Mouse (Mus musculus) adrenal gland (tissue): ENCODE results near the gene Mettl6.
"Not testable (repeated sequence)": the region's sequence is repeated elsewhere in the genome, so short reads cannot be mapped to it uniquely, and the experiment has no call there.

Source experiments
- intact Hi-C: fragments of 180-260 bp; cut with DNase I; formaldehyde crosslinking; loops from one replicate; pipeline ENCODE4 v1.15.1; 2025

Mettl6 gene

DNA sequence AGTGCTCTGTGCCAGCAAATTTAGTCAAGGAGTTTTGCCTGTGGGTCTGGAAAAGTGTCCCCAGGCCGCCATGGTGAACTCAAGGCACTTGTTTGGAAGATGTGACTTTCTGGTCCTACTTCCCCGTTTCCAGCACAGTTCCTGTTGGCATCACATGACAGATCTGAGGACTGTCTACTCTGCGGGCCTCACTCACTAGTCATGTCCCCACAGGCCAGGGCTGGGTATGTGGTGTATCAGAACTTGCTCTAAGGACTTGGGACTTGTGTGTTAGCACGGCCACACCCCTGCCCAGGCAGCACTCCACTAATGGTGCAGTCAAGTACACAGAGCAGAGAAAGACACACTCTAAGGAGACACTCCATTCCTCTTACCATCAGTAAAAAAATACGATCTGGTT lies 12.4 kb downstream of the Mettl6 start:
- intact Hi-C loops, result no loop called here

DNA sequence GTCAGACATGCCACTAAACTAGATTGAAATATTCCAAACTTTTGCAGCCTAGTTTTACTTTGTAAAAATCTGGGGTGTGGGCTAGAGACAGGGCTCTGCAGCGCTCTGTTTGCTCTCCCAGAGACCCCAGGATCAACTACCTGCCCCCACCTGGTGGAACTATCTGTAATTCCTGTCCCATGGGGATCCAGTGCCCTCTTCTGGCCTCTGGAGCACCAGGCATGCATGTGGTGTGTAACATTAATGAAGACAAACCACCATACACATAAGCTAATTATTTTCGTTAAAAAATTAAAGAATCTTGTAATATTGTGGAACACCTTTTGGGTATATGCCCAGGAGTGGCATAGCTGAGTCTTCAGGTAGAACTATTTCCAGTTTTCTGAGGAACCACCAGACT lies 21.5 kb downstream of the Mettl6 start:
- intact Hi-C loops, result loop anchor here (1.0 to 2.0 kb wide), 2 partner anchors 110 to 200 kb away; no protein-coding TSS in a partner anchor

DNA sequence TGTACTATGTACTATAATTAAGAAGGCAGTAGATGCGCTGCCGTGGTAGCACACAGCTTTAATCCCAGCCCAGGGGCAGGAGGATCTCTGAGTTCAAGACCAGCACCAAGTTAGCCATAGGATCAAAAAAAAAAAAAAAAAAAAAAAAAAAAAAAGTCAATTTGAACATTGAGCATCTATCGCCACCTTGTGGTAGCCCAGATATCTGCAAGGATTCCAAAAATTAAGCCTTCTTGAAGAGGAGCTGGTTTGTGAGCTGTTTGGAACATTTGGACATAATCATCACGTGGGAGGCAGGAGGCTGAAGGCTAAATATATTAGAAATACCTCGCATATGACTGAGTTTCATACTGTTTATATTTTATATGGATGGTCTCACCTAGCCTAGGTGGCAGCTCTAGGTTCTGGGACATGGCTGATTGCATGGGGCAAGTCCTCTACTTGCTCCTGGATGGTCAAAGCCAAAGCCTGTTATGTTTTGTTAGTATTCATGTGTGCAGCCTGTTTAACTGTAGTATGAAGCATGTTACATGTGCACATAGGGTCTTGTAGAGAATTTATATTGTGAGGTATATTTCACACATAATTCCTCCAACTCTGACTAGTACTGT lies 22.3 kb downstream of the Mettl6 start:
- intact Hi-C loops, result loop anchor here (1.0 to 2.0 kb wide), 2 partner anchors 109 to 200 kb away; no protein-coding TSS in a partner anchor

DNA sequence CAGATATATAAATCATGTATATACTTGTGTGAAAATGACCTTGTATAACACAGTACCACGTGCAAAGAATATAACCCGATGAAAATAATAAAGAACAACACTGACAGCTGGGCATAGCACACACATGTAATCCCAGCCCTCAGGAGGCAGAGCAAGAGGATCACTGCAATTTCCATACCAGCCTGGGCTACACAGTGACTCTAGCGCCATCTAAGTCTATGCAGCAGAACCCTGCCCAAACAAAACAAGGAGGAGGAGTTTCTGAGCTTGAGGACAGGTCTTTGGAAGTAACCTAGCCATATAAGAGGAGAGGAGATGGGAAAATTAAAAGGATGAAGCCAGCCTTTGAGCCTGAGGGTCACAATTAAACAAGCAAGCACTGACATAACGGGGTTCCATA lies 25.1 kb downstream of the Mettl6 start:
- intact Hi-C loops, result no loop called here

DNA sequence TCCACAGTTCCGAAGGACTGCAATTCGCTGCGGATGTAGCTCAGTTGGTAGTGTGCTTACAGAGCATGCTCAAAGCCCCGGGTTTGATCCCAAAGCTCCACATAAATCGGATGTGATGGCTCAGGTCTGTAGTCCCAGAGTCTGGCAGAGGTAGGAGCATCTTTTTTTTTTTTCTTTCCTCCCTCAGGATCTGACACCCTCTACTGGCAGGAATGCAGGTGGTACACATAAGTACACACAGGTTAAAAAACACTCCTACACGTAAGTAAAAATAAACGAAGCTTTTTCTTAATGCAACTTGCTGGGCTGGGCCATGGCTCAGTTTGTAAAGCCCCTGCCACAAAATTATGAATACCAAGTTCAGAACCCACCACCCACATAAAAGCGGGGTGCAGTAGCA lies 30.7 kb downstream of the Mettl6 start:
- intact Hi-C loops, result no loop called here

DNA sequence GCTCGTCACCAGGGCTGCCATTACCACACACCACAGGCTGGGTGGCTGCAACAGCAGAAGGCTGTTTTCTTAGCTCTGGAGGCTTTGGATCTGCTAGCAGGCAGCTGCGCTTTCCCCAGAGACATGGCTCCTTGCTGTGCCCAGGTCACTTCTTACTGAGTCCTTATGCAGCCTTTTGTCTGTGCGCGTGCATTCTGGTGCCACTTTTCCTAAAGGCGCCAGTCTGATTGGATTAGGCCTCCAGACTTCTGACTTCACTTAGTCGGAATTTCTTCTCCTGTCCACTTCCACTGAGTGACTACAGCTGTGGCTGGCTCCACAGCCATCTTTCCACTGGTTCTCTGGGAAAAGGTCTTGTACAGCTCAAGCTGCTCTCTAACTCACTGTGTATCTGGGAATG lies 32.0 kb downstream of the Mettl6 start:
- intact Hi-C loops, result no loop called here

DNA sequence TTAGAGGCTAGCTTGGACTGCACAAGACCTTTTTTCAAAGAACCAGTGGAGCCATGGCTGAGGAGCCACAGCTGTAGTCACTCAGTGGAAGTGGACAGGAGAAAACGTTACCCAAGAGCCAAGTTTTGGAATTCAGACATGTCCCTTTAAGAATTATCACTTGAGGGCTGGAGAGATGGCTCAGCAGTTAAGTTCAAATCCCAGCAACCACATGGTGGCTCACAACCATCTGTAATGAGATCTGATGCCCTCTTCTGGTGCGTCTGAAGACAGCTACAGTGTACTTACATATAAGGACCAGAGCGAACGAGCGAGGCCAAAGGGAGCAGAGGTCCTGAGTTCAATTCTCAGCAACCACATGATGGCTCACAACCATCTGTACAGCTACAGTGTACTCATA lies 32.6 kb downstream of the Mettl6 start:
- intact Hi-C loops, result not testable (repeated sequence)

DNA sequence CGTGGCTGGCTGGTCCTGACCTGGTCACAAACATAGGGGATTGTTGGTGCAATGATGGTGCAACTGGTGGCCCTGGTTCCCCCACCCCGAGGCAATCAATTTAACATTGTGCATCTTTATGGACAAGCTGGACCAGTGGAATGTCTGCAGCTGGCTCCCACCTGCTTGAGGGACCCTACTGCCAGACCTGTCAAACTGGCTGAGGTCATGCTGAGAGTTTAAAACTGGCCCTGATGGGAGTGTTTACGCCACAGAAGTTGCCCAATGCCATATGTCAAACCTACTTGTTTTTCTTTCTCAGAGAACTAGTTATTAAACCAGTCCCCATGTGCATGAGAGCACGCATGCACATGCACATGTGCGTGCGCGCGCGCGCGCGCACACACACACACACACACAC lies 36.8 kb downstream of the Mettl6 start:
- intact Hi-C loops, result no loop called here

DNA sequence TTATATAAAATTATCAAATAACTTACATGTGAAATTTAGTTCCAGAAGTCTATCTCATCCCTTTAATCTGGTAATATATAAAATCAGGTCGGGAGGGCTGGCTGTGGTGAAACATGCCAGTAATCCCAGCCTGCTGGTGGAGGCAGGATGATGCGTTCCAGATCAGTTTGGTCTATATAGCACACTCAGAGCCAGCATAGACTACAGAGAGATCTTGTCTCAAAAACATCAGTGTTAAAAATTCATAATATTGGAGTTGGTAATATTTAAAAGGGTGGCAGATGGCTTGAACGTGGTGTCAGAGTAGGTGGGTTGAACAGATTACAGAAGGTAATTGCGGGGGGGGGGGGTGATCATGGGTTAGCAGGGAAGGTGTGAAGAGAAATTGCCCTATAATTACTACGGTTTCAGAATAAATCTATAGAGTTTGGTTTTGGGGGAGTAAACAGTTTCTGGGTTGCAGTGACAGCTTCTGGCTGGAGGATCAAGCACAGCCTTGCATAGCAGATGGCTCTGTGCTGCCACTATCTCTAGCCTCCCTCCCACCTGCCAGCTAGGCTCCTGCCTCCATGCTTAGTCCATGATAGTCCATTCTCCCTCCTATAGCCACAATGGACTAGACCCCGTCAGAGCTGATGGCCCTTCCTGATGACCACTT lies 38.6 kb downstream of the Mettl6 start:
- intact Hi-C loops, result no loop called here

DNA sequence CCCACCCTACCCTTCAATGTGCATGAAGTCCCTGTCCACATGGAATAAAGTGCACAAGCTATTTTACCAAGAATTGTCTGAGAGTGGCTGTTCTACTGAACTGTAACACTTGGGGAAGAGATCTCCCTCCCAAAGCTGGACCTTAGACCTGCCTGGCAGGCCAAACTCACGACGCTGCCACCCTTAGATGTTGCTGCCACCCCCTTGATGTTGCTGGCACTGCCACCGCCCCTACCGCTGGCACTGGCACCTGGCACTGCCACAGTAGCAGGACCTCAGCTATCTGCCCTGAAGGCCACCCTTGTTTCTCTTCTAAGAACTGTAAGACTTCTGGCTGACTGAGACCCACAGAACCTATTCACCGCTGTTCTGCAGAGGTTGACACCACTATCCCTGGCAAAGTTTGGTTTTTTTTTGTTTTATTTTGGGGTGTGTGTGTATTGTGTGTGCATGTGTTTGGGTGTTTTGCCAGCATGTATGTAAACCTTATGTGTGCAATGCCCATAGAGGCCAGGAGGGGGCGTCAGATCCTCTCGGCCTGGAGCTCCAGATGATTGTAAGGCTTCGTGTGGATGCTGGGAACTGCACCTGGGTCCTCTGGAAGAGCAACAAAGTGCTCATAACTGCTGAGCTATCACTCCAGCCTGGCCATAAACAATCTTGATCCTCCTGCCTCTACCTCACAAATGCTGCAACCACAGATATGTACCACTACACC lies 39.8 kb downstream of the Mettl6 start:
- intact Hi-C loops, result no loop called here

DNA sequence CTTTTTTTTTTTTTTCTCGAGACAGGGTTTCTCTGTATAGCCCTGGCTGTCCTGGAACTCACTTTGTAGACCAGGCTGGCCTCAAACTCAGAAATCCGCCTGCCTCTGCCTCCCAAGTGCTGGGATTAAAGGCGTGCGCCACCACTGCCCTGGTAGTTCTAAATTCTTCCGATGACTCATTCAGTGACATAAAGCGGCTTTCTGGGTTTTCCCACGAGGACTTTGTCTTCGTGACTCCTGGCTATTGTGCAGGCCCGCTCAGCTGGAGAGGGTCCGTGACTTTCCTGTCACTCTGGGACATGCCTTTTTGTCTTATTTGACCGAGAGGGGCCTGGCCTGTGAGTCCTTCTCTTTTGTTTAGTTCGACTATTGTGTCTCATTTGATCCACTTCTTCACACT lies 40.9 kb downstream of the Mettl6 start:
- intact Hi-C loops, result not testable (repeated sequence)

DNA sequence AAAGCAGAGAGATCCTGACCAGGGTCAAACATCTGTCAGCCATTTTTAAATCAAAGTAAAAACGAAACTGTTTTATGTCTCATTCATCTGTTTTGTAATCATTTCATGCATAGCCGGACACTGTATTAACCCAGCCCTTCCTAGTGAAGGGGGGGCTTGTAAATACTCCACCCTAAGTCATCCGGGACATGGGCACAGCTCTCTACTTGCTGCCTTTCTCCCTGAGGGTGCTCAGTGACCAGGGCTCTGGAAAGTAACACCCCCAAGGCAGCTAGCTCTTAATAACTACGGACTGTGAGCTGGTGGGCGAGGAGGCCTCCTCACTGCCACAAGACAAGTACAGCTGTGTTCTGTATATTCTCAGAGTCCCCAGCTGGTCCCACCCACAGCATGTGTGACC lies 45.8 kb downstream of the Mettl6 start:
- intact Hi-C loops, result loop anchor here (5.0 kb wide), 1 partner anchor 72 kb away; no protein-coding TSS in a partner anchor

DNA sequence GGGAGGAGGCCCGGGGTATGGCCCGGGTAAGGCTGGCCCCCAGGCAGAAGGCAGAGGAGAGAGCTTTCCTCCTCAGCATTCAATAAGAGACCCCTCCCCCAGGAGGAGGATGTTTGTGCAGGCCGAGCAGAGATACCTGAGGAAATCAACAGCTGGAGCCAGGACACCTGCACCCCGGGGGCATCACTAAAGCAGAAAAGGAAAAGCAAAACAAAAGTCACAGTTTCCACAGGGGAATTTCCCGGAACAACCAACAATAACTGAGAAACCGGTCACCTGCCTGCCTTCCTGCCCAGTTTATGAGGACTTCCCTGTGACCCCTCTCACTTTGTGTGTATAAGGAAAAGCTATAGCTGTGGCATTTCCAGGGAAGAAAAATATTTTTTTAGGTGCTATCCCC lies 51.2 kb downstream of the Mettl6 start:
- intact Hi-C loops, result no loop called here

DNA sequence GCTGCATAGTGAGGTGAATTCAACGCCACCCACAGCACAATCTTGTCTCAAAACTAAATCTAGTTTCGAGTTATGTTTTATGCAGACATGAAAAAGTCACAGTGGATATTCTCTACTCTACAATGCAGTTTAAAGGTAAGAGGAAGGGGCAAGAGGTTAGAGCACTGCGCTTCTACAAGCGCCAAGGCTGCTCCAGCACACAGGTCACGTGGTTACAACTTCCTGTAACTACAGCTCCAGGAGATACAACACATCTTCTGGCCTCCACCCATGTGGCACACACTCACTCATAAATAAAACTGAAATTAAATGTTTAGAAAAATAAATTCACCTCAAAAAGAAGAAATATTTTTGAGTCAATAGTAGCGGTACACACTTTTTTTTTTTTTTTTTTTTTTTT lies 54.1 kb downstream of the Mettl6 start:
- intact Hi-C loops, result no loop called here

DNA sequence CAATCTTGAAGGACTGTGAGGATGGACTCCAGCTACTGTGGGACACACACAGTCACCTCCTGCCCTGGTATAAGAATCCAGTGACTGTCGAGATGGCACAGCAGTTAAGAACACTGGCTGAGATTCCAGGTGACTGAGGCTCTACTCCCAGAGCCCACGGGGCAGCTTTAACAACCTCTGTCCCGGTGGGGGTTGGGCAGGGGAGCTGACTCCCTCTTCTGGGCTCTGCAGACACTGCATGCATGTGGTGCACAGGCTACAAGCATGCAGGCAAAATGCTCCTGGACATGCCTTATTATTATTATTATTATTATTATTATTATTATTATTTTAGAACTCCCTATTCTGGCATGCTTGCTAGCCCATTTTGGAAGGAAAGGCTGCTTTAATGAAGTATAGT lies 54.6 kb downstream of the Mettl6 start:
- intact Hi-C loops, result no loop called here

DNA sequence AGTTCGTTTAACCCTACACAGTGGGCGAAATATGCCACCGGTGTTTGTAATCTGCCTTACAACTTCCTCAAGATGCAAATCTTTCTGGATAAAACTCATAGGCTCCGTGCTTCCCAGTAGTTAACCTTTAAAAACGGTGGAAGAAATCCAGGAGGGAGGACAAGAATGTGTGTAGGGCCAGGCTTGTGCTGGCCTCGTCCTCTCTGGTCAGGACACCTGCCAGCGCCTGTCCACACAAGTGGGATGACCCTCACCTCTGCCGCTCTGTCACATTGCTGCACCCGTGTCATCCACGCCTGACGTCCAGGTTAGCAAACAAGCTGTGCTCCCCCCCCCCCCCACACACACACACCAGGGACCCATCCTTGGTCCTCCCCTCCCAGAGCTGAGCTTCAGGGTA lies 55.6 kb downstream of the Mettl6 start:
- intact Hi-C loops, result no loop called here

DNA sequence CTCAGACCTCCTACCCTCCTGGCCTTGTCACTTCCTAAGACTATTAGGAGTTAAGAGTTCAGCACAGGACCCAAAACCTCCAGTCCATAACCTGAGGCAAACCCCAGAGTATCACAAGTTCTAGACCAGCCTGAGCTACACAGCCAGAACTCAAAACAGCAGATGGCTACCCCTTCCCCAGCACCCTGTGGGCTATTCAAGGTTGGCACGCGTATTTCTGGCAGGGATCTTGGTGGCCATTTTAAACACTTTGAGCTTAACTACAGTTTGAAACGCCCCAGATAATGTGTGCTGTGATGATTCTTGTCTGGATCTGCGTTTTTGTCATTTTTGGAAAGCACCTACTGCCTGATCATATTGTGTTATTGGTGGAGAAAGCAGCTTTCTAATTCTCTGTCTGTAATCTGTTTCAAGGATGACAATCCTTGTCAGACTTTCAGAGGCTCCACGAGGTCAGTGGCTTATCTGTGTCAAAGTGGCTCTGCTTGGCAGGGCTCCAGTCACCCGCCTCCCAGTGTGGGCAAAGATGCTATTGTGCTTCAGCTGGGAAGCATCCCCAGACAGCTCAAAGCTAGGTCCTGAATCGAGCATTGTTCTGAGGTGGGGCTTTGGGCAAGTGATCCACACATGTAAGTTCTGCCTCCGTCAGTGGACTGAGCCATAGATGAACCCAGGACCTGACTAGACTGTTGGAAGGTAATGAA lies 56.9 kb downstream of the Mettl6 start:
- intact Hi-C loops, result no loop called here

DNA sequence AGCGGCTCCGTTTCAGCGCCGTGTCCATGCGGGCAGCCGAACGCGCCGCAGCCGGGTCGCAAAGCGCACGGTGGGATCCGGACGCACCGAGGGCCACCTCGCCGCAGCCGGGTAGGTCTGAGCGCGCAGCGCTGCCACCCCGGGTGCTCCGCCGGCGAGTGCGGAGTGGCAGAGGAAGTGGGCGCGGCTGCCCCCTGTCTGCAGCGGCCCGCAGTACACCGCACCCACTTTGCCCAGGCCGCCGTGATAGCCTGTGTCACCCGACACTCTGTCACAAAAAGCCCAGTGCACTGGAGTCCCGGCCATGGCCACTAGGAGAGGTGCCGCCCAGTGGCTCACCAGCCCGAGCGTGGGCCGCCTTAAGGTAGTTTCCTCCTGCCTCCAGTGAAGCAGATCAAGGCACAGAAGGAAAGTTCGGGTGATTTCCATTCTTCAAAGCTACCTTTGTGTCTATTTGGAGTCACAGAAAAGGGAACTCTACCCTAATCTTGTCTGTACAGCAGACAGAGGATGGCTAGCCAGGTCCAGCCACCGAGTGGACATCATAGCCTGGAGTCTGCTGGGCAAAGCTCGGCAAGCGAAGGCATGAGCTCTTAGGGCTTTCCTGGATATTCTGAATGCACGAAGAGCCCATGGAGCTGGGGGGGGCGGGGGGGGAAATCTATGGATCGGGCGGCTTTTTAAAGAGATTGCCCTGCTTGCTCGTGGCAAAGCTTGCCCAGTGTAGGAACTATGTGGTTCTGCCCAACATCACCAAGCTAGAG lies 58.7 kb downstream of the Mettl6 start, which contains the start of gene Sh3bp5:
TSS of gene Sh3bp5 (minus strand) at position 149 of the 764 bp plus-strand sequence.
- intact Hi-C loops, result loop anchor here (2.0 kb wide), 1 partner anchor 49 kb away; no protein-coding TSS in a partner anchor

DNA sequence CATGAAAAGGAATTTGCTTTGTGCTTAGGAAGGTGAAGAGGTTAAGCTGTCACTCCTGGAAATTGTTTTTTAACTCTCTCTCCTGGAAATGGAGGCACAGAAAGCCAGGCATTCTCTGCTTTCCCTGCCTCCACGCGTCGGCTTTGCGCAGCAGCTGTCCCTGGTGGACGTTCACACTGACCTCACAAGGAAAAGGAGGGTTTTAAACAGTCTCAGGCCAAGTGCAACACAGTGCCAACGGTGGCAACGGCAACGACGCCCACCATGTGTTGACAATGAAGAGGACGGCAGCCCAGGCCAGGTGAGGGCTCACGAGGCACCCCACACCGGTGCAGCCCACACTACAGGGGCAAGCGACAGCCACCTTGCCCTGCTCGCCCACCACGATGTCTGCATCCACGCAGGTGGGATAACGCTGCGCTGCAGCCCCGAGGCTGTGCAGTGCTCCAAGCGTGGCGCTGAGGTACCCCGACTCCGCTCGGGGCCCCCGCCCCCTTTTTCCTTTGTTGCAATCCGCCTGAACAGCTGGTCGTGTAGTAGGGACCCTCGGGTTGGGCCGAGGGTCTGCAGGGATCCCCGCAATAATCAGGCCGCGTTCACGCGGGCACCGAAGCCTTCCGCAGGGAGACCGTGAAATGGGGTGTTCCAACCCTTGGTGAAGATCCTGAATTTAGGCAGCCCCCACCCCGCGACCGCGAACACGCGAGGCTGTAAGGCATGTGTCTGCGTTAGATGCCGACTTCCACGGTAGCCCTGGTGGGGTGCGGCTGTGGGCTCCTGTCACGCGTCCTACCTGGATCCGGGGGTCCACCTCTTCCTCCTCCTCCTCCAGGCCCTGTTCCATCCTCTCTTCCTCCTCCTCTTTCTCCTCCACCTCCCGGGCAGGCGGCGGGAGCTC lies 59.6 kb downstream of the Mettl6 start:
- intact Hi-C loops, result loop anchor here (2.0 kb wide), 1 partner anchor 48 kb away; no protein-coding TSS in a partner anchor

DNA sequence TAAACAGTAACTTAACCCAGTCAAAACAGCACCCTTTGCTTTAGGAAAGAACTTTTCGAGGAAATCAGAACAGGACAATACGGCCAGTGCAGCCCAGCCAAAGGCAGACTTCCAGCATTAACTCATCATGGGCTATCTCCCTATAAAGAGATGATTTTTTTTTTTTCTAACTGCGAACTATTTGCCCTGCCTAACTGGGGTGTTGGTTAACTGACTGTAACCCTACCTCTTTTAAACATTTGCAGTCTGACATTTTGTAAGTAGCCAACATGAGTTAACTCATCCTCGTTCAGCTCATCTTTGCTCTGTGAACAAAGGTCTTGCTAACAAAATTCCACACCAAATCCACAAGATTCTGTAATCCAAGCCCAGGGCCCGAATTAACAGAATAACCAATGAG lies 60.4 kb downstream of the Mettl6 start:
- intact Hi-C loops, result loop anchor here (2.0 kb wide), 1 partner anchor 48 kb away; no protein-coding TSS in a partner anchor
